14 mouse cellular contexts compared by ENCODE assay signal in genomic region chr8:15607598-15608215, GRCm38 (mm10).
"Had no signal": no experiment of that assay in that cellular context is flagged by ENCODE, and none has a peak within 500 bp of the region (broad histone marks: within the 10 kb centered on the region; RNA-seq: fewer than 3 reads in every experiment).

No protein-coding gene starts in this region.

- H3K36me3 ChIP-seq: liver, embryonic 13.5 days; neural tube, embryonic 13.5 days had no signal

- ATAC-seq: intestine, embryonic 16.5 days had no signal

- H3K9ac ChIP-seq: liver, embryonic 13.5 days; neural tube, embryonic 13.5 days had no signal

- H3K4me1 ChIP-seq: liver, embryonic 13.5 days; neural tube, embryonic 13.5 days had no signal

- H3K4me3 ChIP-seq: layer of hippocampus, adult 2 months; liver, embryonic 13.5 days; myocyte; neural tube, embryonic 13.5 days had no signal

- DNase-seq: kidney, adult 18-20 months; kidney, postnatal 25 days; layer of hippocampus, adult 9-11 months; liver, embryonic 13.5 days; lung, adult 2 months; lung, postnatal 14 days; lung, postnatal 4 days; thymus, adult 18-20 months; thymus, postnatal 36 days had no signal

- H3K4me2 ChIP-seq: liver, embryonic 13.5 days; neural tube, embryonic 13.5 days had no signal

- H3K9me3 ChIP-seq: liver, embryonic 13.5 days; neural tube, embryonic 13.5 days had no signal

- H3K27me3 ChIP-seq: liver, embryonic 13.5 days; neural tube, embryonic 13.5 days had no signal

- H3K27ac ChIP-seq: kidney, postnatal 0 days; layer of hippocampus, adult 2 months; liver, embryonic 13.5 days; neural tube, embryonic 13.5 days had no signal
